In the genomic region with DNA sequence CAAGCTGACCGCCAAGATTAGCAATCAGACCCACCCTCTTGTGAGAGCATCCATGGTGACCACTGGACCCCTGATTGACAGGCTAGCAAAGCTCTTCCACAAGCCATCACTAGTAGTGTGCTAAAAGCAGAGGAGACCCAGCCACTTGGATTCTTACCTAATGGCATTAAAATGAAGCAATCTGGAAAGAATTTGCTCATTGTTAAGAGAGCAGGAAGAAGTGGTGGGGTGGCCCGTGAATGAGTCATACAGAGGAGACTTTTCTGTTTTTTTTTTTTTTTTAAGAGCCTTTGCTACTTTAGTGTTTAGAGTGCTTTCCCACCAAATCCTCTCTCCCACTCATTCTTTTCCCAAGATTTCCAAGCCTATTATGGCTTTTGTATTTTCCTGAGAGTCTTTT, we compare ENCODE assay signal across 12 mouse cellular contexts. TPM values are rescaled to one million over a fixed set of nuclear protein-coding genes. Genes with fewer than 3 reads are reported as not detected.
DNase-seq lines count a peak whose midpoint lies in the region; ATAC-seq and TF ChIP-seq lines count a peak whose summit lies in the region.
"Had no signal": no experiment of that assay in that cellular context is flagged by ENCODE, and none has a peak within 500 bp of the region (broad histone marks: within the 10 kb centered on the region; RNA-seq: fewer than 3 reads in every experiment).

No protein-coding gene starts in this region.

- H3K4me2 ChIP-seq in heart, embryonic 12.5 days, result no peak overlapping the region
- no peak overlapping the region for H3K4me2 ChIP-seq in neural tube, embryonic 15.5 days
- H3K4me2 ChIP-seq: embryonic facial prominence, embryonic 12.5 days had no signal

- no peaks in the 10 kb centered on the region for H3K36me3 ChIP-seq in heart, embryonic 12.5 days
- no peaks in the 10 kb centered on the region for H3K36me3 ChIP-seq in limb, embryonic 10.5 days
- H3K36me3 ChIP-seq in neural tube, embryonic 15.5 days, result no peaks in the 10 kb centered on the region
- H3K36me3 ChIP-seq: embryonic facial prominence, embryonic 12.5 days had no signal

- DNase-seq in gastrocnemius, adult 2 months, result no peak
- no peak for DNase-seq in gastrocnemius, postnatal 25 days
- peak; percentile 75 for DNase-seq in NIH3T3 (ENCODE audit: low read depth)
- DNase-seq in lung, postnatal 25 days (ENCODE audit: low spot score), result peak; percentile 53
- DNase-seq in limb, embryonic 10.5 days (ENCODE audit: low spot score), result no peak
- DNase-seq: right cerebral cortex, adult 18-20 months; thymus, postnatal 4 days had no signal

- H3K9ac ChIP-seq in heart, embryonic 12.5 days, result no peak overlapping the region
- no peak overlapping the region for H3K9ac ChIP-seq in neural tube, embryonic 15.5 days (replicated peaks)
- H3K9ac ChIP-seq: embryonic facial prominence, embryonic 12.5 days had no signal

- H3K27me3 ChIP-seq in heart, embryonic 12.5 days (replicated peaks), result no peaks in the 10 kb centered on the region
- no peaks in the 10 kb centered on the region for H3K27me3 ChIP-seq in limb, embryonic 10.5 days (ENCODE audit: low read depth, poor library complexity, severe bottlenecking)
- H3K27me3 ChIP-seq in neural tube, embryonic 15.5 days (replicated peaks), result no peaks in the 10 kb centered on the region
- H3K27me3 ChIP-seq: embryonic facial prominence, embryonic 12.5 days had no signal

- peaks cover 22% of the 10 kb centered on the region for H3K4me1 ChIP-seq in heart, embryonic 12.5 days (replicated peaks)
- H3K4me1 ChIP-seq in limb, embryonic 10.5 days, result no peaks in the 10 kb centered on the region
- H3K4me1 ChIP-seq in neural tube, embryonic 15.5 days, result no peaks in the 10 kb centered on the region
- H3K4me1 ChIP-seq: embryonic facial prominence, embryonic 12.5 days had no signal

- WGBS in heart, embryonic 12.5 days, result 38% methylated on average over 2 of the region's 2 CpGs
- 76% methylated on average over 2 of the region's 2 CpGs for WGBS in limb, embryonic 10.5 days
- 53% methylated on average over 2 of the region's 2 CpGs for WGBS in neural tube, embryonic 15.5 days

- H3K4me3 ChIP-seq in gastrocnemius, adult 2 months, result no peak overlapping the region
- H3K4me3 ChIP-seq in heart, embryonic 12.5 days, result no peak overlapping the region
- H3K4me3 ChIP-seq in limb, embryonic 10.5 days, result no peak overlapping the region
- H3K4me3 ChIP-seq in neural tube, embryonic 15.5 days (replicated peaks), result no peak overlapping the region
- H3K4me3 ChIP-seq: embryonic facial prominence, embryonic 12.5 days; layer of hippocampus, adult 2 months had no signal

- no peak for TF ChIP-seq CTCF in gastrocnemius, adult 2 months (IDR thresholded peaks at IDR 0.05)

- peak overlapping the region; percentile 1; the same call in 1 of the 2 replicates for H3K27ac ChIP-seq in gastrocnemius, adult 2 months
- H3K27ac ChIP-seq in heart, embryonic 12.5 days (ENCODE audit: poor library complexity, severe bottlenecking), result peak overlapping the region; percentile 73; the same call in 1 of the 2 replicates
- no peak overlapping the region for H3K27ac ChIP-seq in limb, embryonic 10.5 days
- no peak overlapping the region for H3K27ac ChIP-seq in neural tube, embryonic 15.5 days (replicated peaks)
- H3K27ac ChIP-seq: embryonic facial prominence, embryonic 12.5 days; layer of hippocampus, adult 2 months had no signal

- ATAC-seq in heart, embryonic 12.5 days (ENCODE audit: insufficient number of reproducible peaks, low FRiP score), result 0 out of 2 replicates have a peak, but pooled peaks have one; percentile 48
- ATAC-seq in cerebellum, adult (ENCODE audit: insufficient number of reproducible peaks, low FRiP score, low TSS enrichment), result no peak
- ATAC-seq in neural tube, embryonic 15.5 days (ENCODE audit: low FRiP score), result no peak

- H3K9me3 ChIP-seq in heart, embryonic 12.5 days (replicated peaks), result no peaks in the 10 kb centered on the region
- H3K9me3 ChIP-seq in limb, embryonic 10.5 days (replicated peaks), result no peaks in the 10 kb centered on the region
- no peaks in the 10 kb centered on the region for H3K9me3 ChIP-seq in neural tube, embryonic 15.5 days (replicated peaks)
- H3K9me3 ChIP-seq: embryonic facial prominence, embryonic 12.5 days had no signal

- intact Hi-C loops in gastrocnemius, adult 2 months (cut with DNase I), result no loop called here

RNA-seq across cellular contexts. Expression of a gene that starts 35.9 kb away (rescaled TPM):
- total RNA-seq in gastrocnemius, adult 2 months (2021), result 1 to 10 TPM; 1.1 to 1.6 TPM
- total RNA-seq in gastrocnemius, postnatal 25 days (2021), result 1 to 10 TPM in 1 of 2 experiments, under 1 TPM in 1; 0.90 to 2.1 TPM
- 6.6 and 7.4 TPM in 2 replicates for polyA plus RNA-seq in heart, embryonic 12.5 days (2016; fragmentation: Nextera tagmentation; extraction: Ambion mirVana)
- 4.9 and 5.2 TPM in 2 replicates for polyA plus RNA-seq in limb, embryonic 10.5 days (2016; fragmentation: Nextera tagmentation; extraction: Ambion mirVana)
- polyA plus RNA-seq in neural tube, embryonic 15.5 days (2015; fragmentation: Nextera tagmentation; extraction: Ambion mirVana), result 14.4 and 16.9 TPM in 2 replicates

Comparison
In these comparisons a context has a peak if more than half of its experiments do, and no peak if none do; other contexts are left out.
1. DNase-seq: peak in NIH3T3 (single experiment) and lung, postnatal 25 days (single experiment); none in gastrocnemius, adult 2 months (single experiment), gastrocnemius, postnatal 25 days (single experiment) and limb, embryonic 10.5 days (single experiment).
2. H3K27ac ChIP-seq: peak in gastrocnemius, adult 2 months (single experiment) and heart, embryonic 12.5 days (single experiment); none in limb, embryonic 10.5 days (single experiment) and neural tube, embryonic 15.5 days (single experiment).